In genomic region chr12:92251962-92252361, GRCm38 (mm10) we compare ENCODE assay signal across 24 mouse cellular contexts.
"Had no signal": no experiment of that assay in that cellular context is flagged by ENCODE, and none has a peak within 500 bp of the region (broad histone marks: within the 10 kb centered on the region; RNA-seq: fewer than 3 reads in every experiment).

No protein-coding gene starts in this region.

- H3K27me3 ChIP-seq: heart, embryonic 13.5 days; heart, embryonic 15.5 days; hindbrain, embryonic 13.5 days; hindbrain, embryonic 15.5 days; kidney, embryonic 15.5 days; limb, embryonic 13.5 days had no signal

- DNase-seq: gastrocnemius, postnatal 14 days; gastrocnemius, postnatal 36 days; heart, adult 11 months; heart, adult 2 months; heart, postnatal 14 days; heart, postnatal 36 days; kidney, adult 11 months; kidney, adult 2 months; kidney, adult 9 months; kidney, postnatal 14 days; kidney, postnatal 36 days; layer of hippocampus, adult 9-11 months; layer of hippocampus, postnatal 36 days; left cerebral cortex, postnatal 4 days had no signal

- H3K9ac ChIP-seq: heart, embryonic 13.5 days; heart, embryonic 15.5 days; hindbrain, embryonic 13.5 days; hindbrain, embryonic 15.5 days; kidney, embryonic 15.5 days; limb, embryonic 13.5 days had no signal

- H3K4me3 ChIP-seq: heart, adult 2 months; heart, embryonic 13.5 days; heart, embryonic 15.5 days; hindbrain, embryonic 13.5 days; hindbrain, embryonic 15.5 days; kidney, embryonic 15.5 days; limb, embryonic 13.5 days had no signal

- H3K27ac ChIP-seq: heart, adult 2 months; heart, embryonic 13.5 days; heart, embryonic 15.5 days; hindbrain, embryonic 13.5 days; hindbrain, embryonic 15.5 days; hindbrain, postnatal 0 days; kidney, embryonic 15.5 days; kidney, postnatal 0 days; limb, embryonic 13.5 days had no signal

- H3K4me1 ChIP-seq: heart, embryonic 15.5 days; hindbrain, embryonic 15.5 days; kidney, embryonic 15.5 days had no signal

- H3K9me3 ChIP-seq: heart, embryonic 13.5 days; heart, embryonic 15.5 days; hindbrain, embryonic 13.5 days; hindbrain, embryonic 15.5 days; kidney, embryonic 15.5 days; limb, embryonic 13.5 days had no signal

- H3K36me3 ChIP-seq: heart, embryonic 13.5 days; heart, embryonic 15.5 days; hindbrain, embryonic 13.5 days; hindbrain, embryonic 15.5 days; kidney, embryonic 15.5 days; limb, embryonic 13.5 days had no signal

- H3K4me2 ChIP-seq: heart, embryonic 11.5 days; heart, embryonic 13.5 days; heart, embryonic 15.5 days; hindbrain, embryonic 13.5 days; hindbrain, embryonic 15.5 days; kidney, embryonic 15.5 days; limb, embryonic 13.5 days had no signal

- ATAC-seq: hindbrain, postnatal 0 days; intestine, embryonic 16.5 days had no signal
